Mouse (Mus musculus): ENCODE results near the gene Vmn2r28.
"Not testable (repeated sequence)": the region's sequence is repeated elsewhere in the genome, so short reads cannot be mapped to it uniquely, and the experiment has no call there.

GRCm38 (mm10) chr7:5493856-5494255 is at the start of gene Vmn2r28:
- not testable (repeated sequence) for TF ChIP-seq EP300 (IDR thresholded peaks at IDR 0.05; ENCODE audit: insufficient read depth, low read depth, low read length); POLR2A (IDR thresholded peaks at IDR 0.05; ENCODE audit: insufficient read depth, low read depth, low read length); CTCF (IDR thresholded peaks at IDR 0.05)

All from heart, adult 2 months (tissue).